Mouse (Mus musculus) neural tube, embryonic 15.5 days (tissue): ENCODE data around the gene Sycn. TPM values are rescaled to one million over a fixed set of nuclear protein-coding genes. Genes with fewer than 3 reads are reported as not detected.
A peak's percentile ranks its signal among the peaks of the same experiment; 100 is the strongest.

Experiments used
- ATAC-seq: fragments of 200-750 bp; cut with Nextera tagmentation; 2 replicates; pipeline ENCODE4 v1.8.0; 2017; ENCODE audit warnings: mild to moderate bottlenecking, moderate TSS enrichment, moderate library complexity; ENCODE audit not compliant: low FRiP score
- H3K27ac ChIP-seq: fragments of 300-500 bp; sonication (generic); replicated peaks from 2 replicates; pipeline ENCODE4 v1.5.1; 2015; ENCODE audit warnings: mild to moderate bottlenecking, inconsistent platforms
- H3K27me3 ChIP-seq: fragments of 300-500 bp; sonication (generic); replicated peaks from 2 replicates; pipeline ENCODE4 v1.6.1; 2015; ENCODE audit warnings: inconsistent platforms
- H3K36me3 ChIP-seq: fragments of 300-500 bp; sonication (generic); 2 replicates; pipeline ENCODE4 v1.6.1; 2015; ENCODE audit warnings: inconsistent platforms
- H3K4me1 ChIP-seq: fragments of 300-500 bp; sonication (generic); 2 replicates; pipeline ENCODE4 v1.6.1; 2015; ENCODE audit warnings: inconsistent platforms
- H3K4me2 ChIP-seq: fragments of 300-500 bp; sonication (generic); 2 replicates; pipeline ENCODE4 v1.6.1; 2015; ENCODE audit warnings: inconsistent platforms, mild to moderate bottlenecking, moderate library complexity
- H3K4me3 ChIP-seq: fragments of 300-500 bp; sonication (generic); replicated peaks from 2 replicates; pipeline ENCODE4 v1.5.1; 2015; ENCODE audit warnings: mild to moderate bottlenecking, inconsistent platforms
- H3K9ac ChIP-seq: fragments of 300-500 bp; sonication (generic); replicated peaks from 2 replicates; pipeline ENCODE4 v1.6.1; 2015; ENCODE audit warnings: mild to moderate bottlenecking, inconsistent platforms
- H3K9me3 ChIP-seq: fragments of 300-500 bp; sonication (generic); replicated peaks from 2 replicates; pipeline ENCODE4 v1.6.1; 2016; ENCODE audit warnings: inconsistent platforms
- WGBS: fragments of 180-500 bp; shearing (Covaris S2); methylation state at CpG from one replicate; pipeline ENCODE4 v1.1.7; 2015; ENCODE audit warnings: mixed read lengths; 5-methylcytosine and 5-hydroxymethylcytosine counted together
- polyA plus RNA-seq: library from polyadenylated mRNA; unstranded; fragments of >200 nt; fragmentation: Nextera tagmentation; extraction: Ambion mirVana; gene quantifications from 2 replicates; pipeline ENCODE4 v1.2.1, GENCODE M21; 2015

Gene Sycn
- polyA plus RNA-seq, 1 experiment from 2014 or later = not detected

DNA sequence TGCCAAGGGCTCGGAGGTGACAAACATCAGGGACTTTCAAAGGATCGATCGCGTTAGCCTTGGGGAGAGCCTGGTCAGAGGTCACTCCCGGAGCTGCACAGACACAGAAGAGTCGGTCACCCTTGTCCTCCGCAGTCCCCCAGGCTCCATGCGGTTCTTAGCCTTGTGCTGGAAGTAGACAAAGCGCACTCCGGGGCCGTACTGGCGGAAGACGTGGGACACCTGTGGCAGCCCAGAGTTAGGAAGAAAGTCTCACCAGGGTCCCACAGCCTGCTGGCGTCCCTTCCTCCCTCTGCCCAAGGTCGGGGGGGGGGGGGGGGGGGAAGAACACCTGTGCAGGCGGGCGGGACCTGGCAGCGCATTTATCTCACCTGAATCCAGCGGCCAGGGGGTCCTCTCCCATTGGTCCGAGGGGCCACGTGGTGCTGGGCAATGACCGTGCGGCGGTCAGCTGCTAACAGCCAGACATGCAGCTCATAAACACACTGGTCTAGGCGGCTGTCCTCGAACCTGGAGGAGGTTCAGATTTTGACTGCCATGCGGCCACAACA, 3.4 kb downstream of the Sycn start:
- H3K4me1 ChIP-seq = peaks cover 21% of the 10 kb centered on the region
- no peak for ATAC-seq
- H3K4me3 ChIP-seq = peak overlapping the region; percentile 13; the same call in 1 of the 2 replicates
- H3K27me3 ChIP-seq = peaks cover 43% of the 10 kb centered on the region
- no peaks in the 10 kb centered on the region for H3K36me3 ChIP-seq
- peak overlapping the region; percentile 51 for H3K4me2 ChIP-seq
- no peak overlapping the region for H3K27ac ChIP-seq
- no peak overlapping the region for H3K9ac ChIP-seq
- no peaks in the 10 kb centered on the region for H3K9me3 ChIP-seq
- WGBS = 5% methylated on average over 25 of the region's 27 CpGs

DNA sequence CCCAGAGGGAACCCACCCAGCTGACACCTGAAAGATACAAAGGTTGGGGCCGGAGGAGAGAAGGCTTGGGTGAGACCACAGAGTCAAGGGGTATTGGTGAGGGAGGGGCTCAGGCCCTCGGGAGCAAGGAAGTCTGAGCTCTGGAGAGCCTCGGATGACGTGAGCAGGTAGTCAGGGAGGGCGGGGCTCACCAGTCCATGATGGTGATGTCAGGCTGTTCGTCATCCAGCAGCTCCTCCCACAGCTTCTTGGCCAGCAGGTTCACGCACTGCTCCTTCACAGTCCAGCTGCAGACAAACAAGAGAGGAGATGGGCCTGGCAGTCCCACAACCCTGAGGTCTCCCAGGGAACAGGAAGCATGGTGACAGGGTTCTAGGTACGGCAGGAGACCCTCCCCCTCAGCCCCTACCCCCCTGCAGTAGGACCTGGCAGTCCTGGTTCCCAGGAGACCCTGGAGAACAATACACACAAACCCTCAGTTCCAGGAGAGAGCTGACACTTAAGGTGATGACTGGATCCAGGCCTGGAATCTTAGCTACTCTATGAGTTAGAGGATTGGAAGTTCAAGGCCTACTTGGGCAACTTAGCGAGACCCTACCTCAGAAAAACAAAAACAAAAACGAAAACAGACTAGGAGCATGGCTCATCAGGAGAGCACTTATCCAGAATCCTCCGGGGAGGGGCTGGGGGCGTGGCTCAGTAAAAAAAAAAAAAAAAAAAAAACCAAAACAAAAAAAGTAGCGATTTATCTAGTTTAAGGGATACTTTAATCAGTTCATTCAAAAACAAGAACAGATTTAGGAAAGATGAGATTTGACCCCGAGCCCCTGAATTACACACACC, 4.6 kb downstream of the Sycn start:
- Histone ChIP-seq H3K9ac (no peak overlapping the region), H3K27me3 (peaks cover 43% of the 10 kb centered on the region)
- 28% methylated on average over 14 of the region's 14 CpGs for WGBS

DNA sequence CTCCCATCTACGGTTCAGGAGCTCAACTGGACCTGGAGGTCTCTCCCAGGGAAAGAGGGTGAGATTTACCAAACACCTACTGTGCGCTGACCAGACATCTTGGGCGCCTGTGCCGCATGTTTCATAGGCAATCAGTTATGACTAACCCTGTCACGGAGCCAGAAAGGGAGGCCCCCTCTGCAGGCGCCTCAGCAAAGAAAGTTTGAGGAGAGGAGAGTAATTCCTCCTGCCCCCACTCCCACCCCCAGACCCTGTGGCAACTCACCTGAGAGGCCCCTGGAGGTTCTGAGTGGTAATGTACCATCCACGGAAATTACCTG, 5.2 kb downstream of the Sycn start:
- WGBS = 55% methylated on average over 7 of the region's 7 CpGs

More for the DNA sequence above, 4.6 kb downstream of the Sycn start:
- Histone ChIP-seq H3K4me2 (no peak overlapping the region; the same call in 1 of the 2 replicates), H3K4me3 (no peak overlapping the region), H3K4me1 (peaks cover 21% of the 10 kb centered on the region), H3K27ac (no peak overlapping the region), H3K36me3 (no peaks in the 10 kb centered on the region), H3K9me3 (no peaks in the 10 kb centered on the region)
- peak; percentile 39 for ATAC-seq

DNA sequence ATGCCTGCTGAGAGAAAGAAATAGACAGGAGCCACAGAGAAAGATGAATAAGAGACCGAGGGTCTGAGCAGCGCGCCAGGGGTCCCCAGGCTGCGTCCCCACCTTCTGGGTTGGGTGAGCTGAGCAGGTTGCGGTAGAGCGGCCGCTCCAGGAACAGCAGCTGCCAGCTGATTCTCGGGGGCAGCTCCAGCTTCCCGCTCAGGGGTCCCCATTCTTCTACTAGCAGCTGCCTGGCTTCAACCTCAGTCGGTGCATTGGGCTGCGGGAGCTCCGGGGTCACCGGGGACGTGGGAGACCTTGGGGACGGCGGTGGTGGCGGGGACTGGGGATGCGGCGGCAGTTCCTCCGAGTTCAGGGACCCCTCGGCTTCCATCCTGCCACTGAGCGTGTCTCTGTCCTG, 6.0 kb downstream of the Sycn start:
- 2% methylated on average over 22 of the region's 22 CpGs for WGBS
- H3K27ac ChIP-seq = no peak overlapping the region
- H3K4me2 ChIP-seq = peak overlapping the region; percentile 65
- H3K9ac ChIP-seq = peak overlapping the region; percentile 21
- no peaks in the 10 kb centered on the region for H3K9me3 ChIP-seq
- H3K4me1 ChIP-seq = peaks cover 21% of the 10 kb centered on the region
- no peaks in the 10 kb centered on the region for H3K36me3 ChIP-seq
- H3K4me3 ChIP-seq = peak overlapping the region; percentile 36
- no peak; the same call in 1 of the 2 replicates for ATAC-seq
- peaks cover 43% of the 10 kb centered on the region for H3K27me3 ChIP-seq

More for the DNA sequence above, 5.2 kb downstream of the Sycn start:
- Histone ChIP-seq H3K9ac (no peak overlapping the region), H3K4me3 (no peak overlapping the region), H3K4me2 (no peak overlapping the region), H3K27ac (no peak overlapping the region), H3K27me3 (peaks cover 43% of the 10 kb centered on the region), H3K9me3 (no peaks in the 10 kb centered on the region), H3K4me1 (peaks cover 21% of the 10 kb centered on the region), H3K36me3 (no peaks in the 10 kb centered on the region)
- ATAC-seq = no peak

DNA sequence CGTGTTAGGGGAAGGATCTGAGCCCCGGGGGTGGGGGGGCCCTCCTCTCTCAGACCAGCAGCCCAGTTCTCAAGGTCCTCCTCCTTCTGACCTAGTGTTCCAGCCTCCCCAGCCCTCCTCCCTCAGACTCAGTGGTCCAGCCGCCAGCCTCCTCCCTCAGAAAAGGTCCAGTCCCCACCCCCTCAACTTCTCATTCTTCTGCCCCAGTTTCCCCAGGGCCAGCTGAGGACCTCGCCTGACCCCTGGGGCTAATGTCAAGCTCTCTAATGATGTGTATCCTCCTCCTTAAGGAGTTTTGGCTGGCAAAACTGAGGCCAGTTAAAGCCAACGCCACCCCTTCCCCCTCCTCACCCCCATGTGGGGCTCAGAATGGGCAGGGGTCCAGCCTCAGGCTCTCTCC, 6.5 kb downstream of the Sycn start, which contains the start of gene Nccrp1:
Gene Nccrp1, minus strand, starts transcription at position 101 of the 400 bp plus-strand sequence.
- no peaks in the 10 kb centered on the region for H3K9me3 ChIP-seq
- peak within 1 kb of the TSS; percentile 65 for H3K4me2 ChIP-seq
- no peak for ATAC-seq
- H3K4me1 ChIP-seq = peaks cover 21% of the 10 kb centered on the region
- H3K27me3 ChIP-seq = peaks cover 43% of the 10 kb centered on the region
- H3K4me3 ChIP-seq = peak within 1 kb of the TSS; percentile 36
- no peaks in the 10 kb centered on the region for H3K36me3 ChIP-seq
- WGBS = 8% methylated on average over 4 of the region's 5 CpGs
- no peak within 1 kb of the TSS for H3K27ac ChIP-seq
- peak within 1 kb of the TSS; percentile 21 for H3K9ac ChIP-seq

DNA sequence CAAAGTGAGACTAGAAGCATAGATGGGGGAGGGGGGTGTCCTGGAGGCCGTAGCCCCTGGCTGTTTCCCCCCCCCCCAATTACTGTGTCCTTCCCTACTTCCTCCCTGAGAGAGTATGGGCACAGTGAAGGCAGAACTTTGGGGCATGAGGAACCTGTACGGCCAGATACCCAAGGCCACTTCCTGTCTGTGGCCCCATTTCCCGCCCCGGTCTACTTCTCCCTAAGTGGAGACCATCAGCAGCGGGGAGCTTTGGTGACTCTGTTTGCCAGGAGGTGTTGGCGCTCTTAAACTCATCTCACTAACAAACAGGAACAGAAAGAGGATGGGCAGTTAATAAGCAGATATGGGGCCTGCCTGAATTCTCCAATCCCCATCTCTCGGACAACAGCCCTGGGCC, 6.9 kb downstream of the Sycn start:
- 74% methylated on average over 7 of the region's 7 CpGs for WGBS
- peaks cover 21% of the 10 kb centered on the region for H3K4me1 ChIP-seq
- no peaks in the 10 kb centered on the region for H3K9me3 ChIP-seq
- no peak overlapping the region for H3K4me2 ChIP-seq
- peaks cover 43% of the 10 kb centered on the region for H3K27me3 ChIP-seq
- H3K9ac ChIP-seq = no peak overlapping the region
- no peak overlapping the region for H3K4me3 ChIP-seq
- H3K27ac ChIP-seq = no peak overlapping the region
- no peak for ATAC-seq
- H3K36me3 ChIP-seq = no peaks in the 10 kb centered on the region

DNA sequence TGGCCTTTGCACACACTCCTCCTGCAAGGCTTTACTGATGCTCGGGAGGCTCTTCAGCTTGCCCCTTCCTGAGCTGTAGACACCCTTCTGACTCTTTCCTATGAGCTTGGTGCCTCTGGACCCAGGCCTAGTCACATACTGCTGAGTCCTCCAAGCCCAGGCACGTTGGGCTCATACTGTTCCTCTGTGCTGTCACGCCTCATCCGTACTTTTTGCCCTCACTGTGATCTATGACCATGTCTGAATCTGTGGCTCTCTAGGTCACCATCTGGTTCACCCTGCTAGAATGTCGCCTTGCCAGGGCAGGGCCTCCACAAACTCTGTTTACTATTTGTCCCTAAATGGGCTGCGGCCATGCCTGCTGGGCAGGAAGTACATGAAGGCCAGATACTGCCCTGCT, 12.4 kb downstream of the Sycn start:
- no peak overlapping the region for H3K27ac ChIP-seq
- H3K4me1 ChIP-seq = 0 out of 2 replicates have a peak, but pooled peaks cover 3% of the 10 kb centered on the region
- ATAC-seq = no peak
- H3K4me3 ChIP-seq = no peak overlapping the region
- no peaks in the 10 kb centered on the region for H3K36me3 ChIP-seq
- H3K27me3 ChIP-seq = peaks cover under 1% of the 10 kb centered on the region; the same call in 1 of the 2 replicates
- H3K9me3 ChIP-seq = no peaks in the 10 kb centered on the region
- H3K4me2 ChIP-seq = no peak overlapping the region
- H3K9ac ChIP-seq = no peak overlapping the region
- WGBS = 89% methylated on average over 6 of the region's 6 CpGs

DNA sequence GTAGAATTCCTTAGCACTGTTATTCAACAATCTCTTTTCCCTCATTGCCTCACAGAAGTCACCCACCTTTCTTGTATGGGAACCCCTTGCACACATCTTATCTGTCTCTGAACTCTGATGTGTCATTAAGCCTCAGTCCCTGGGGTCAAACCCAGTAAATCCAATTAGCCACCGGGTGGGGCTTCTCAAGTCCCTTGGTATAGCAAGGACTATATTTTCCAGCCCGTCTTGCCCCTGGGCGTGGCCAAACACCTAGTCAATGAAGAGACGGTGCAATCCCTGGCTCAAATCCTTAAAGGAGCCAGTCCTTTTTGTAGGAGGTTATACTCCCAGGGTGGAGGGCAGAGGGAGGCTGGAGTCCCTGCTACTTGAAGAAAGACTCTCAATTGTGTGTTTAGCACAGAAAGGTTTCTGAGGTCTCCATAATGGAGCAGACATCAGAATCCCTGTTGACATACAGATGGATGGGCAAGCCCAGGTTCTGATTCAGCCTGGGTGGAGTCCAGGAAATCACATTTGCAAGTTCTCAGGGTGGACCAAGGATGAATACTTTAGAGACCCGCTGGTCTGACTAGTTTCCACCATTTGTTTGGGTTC, 15.4 kb downstream of the Sycn start:
- Histone ChIP-seq H3K36me3 (peaks cover 15% of the 10 kb centered on the region), H3K4me1 (0 out of 2 replicates have a peak, but pooled peaks cover 3% of the 10 kb centered on the region), H3K27ac (no peak overlapping the region), H3K27me3 (no peaks in the 10 kb centered on the region), H3K9me3 (no peaks in the 10 kb centered on the region), H3K4me2 (no peak overlapping the region), H3K4me3 (no peak overlapping the region), H3K9ac (no peak overlapping the region)
- ATAC-seq = no peak
- 24% methylated on average over 5 of the region's 5 CpGs for WGBS

DNA sequence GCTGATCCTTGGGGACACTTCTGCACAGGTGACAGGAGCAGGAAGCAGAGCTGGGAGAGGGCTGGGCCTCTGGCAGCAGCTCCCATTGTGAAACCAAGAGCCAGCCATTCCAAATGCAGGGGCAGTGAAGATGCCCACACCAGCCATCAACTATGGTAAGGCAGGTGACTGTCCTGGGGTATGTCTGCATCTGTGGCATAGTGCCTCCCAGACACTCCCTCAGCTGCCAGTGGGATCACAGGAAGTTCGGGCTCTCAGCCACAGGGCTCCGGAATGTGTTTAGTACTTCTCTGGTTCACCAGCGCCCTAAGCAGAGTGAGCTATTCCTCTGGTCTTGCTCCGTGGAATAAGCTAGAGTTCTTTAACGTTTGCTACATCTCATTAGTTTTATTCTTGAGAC, 16.4 kb downstream of the Sycn start:
- peaks cover 17% of the 10 kb centered on the region for H3K36me3 ChIP-seq
- 0 out of 2 replicates have a peak, but pooled peaks cover 3% of the 10 kb centered on the region for H3K4me1 ChIP-seq
- no peak overlapping the region for H3K4me3 ChIP-seq
- H3K4me2 ChIP-seq = no peak overlapping the region
- ATAC-seq = no peak
- H3K9me3 ChIP-seq = no peaks in the 10 kb centered on the region
- H3K27me3 ChIP-seq = no peaks in the 10 kb centered on the region
- no peak overlapping the region for H3K27ac ChIP-seq
- no peak overlapping the region for H3K9ac ChIP-seq
- WGBS = 73% methylated on average over 5 of the region's 5 CpGs

DNA sequence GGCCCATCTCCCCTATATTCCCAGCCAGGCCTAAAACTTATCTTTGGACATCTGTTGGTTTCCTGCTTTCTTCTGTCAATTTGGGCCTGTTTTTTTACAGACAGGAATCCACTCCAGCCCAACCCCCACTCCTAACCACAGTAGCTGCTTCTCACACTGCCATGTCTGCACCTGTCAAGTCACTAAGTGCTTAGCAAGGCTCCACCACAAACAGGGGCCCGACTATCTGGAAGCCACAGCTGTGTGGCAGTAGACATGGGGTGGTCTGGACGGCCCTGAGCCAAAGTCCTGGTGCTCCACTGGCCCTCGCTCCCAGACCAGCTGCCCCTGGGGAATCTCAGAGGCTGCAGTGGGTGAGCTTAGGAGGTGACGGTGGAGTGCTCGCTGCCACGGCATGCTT, 17.0 kb downstream of the Sycn start:
- Histone ChIP-seq H3K4me1 (0 out of 2 replicates have a peak, but pooled peaks cover 3% of the 10 kb centered on the region), H3K36me3 (peaks cover 23% of the 10 kb centered on the region), H3K27me3 (no peaks in the 10 kb centered on the region), H3K27ac (no peak overlapping the region), H3K4me2 (no peak overlapping the region), H3K9me3 (no peaks in the 10 kb centered on the region), H3K4me3 (no peak overlapping the region), H3K9ac (no peak overlapping the region)
- WGBS = 81% methylated on average over 6 of the region's 6 CpGs
- ATAC-seq = no peak

DNA sequence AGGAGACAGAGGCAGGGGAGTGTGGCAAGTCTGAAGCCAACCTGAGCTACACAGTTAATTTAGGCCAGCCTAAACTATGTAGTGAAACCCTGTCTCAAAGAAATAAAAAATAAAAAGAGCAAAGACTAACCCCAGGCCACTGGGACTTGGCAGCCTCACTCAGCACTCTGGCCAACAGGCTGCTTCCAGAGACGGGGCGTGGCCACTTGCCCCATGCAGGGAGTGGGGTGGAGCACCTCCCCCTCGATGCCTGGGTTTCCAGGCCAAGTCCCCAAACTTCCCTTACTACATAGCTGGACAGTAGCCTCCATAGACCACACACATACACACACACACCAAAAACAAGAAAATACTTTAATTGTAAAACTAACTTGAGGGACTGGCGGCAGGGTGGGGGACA, 17.8 kb downstream of the Sycn start:
- Histone ChIP-seq H3K4me2 (no peak overlapping the region), H3K27me3 (no peaks in the 10 kb centered on the region), H3K36me3 (peaks cover 24% of the 10 kb centered on the region), H3K9me3 (no peaks in the 10 kb centered on the region), H3K9ac (no peak overlapping the region), H3K27ac (no peak overlapping the region), H3K4me3 (no peak overlapping the region), H3K4me1 (0 out of 2 replicates have a peak, but pooled peaks cover 3% of the 10 kb centered on the region)
- 58% methylated on average over 4 of the region's 4 CpGs for WGBS
- no peak for ATAC-seq
